Mouse (Mus musculus) forebrain, embryonic 14.5 days (tissue): ENCODE measurements around the gene Ctbp1. TPM values are rescaled to one million over a fixed set of nuclear protein-coding genes. Genes with fewer than 3 reads are reported as not detected.

Experiments
- ATAC-seq: fragments of 200-750 bp; cut with Nextera tagmentation; 2 replicates; pipeline ENCODE4 v1.8.0; 2017; ENCODE audit warnings: mild to moderate bottlenecking, moderate library complexity
- DNase-seq: peaks from one replicate; pipeline ENCODE4 v3.0.0-alpha.2; 2015; ENCODE audit warnings: low spot score
- H3K27ac ChIP-seq: fragments of 300-500 bp; sonication (generic); 2 replicates; pipeline ENCODE4 v1.5.1; 2014; ENCODE audit warnings: low read depth, mild to moderate bottlenecking, control low read depth, low read length, moderate library complexity
- H3K27me3 ChIP-seq: fragments of 300-500 bp; sonication (generic); replicated peaks from 2 replicates; pipeline ENCODE4 v1.6.1; 2014; ENCODE audit warnings: low read length, control low read depth, mixed read lengths; ENCODE audit not compliant: control insufficient read depth, insufficient read depth
- H3K36me3 ChIP-seq: fragments of 300-500 bp; sonication (generic); 2 replicates; pipeline ENCODE4 v1.6.1; 2014; ENCODE audit warnings: low read length, control low read depth; ENCODE audit not compliant: control insufficient read depth, insufficient read depth
- H3K4me1 ChIP-seq: fragments of 300-500 bp; sonication (generic); 2 replicates; pipeline ENCODE4 v1.6.1; 2014; ENCODE audit warnings: antibody characterized with exemption, low read length, control low read depth; ENCODE audit not compliant: control insufficient read depth, insufficient read depth
- H3K4me2 ChIP-seq: fragments of 300-500 bp; sonication (generic); 2 replicates; pipeline ENCODE4 v1.6.1; 2014; ENCODE audit warnings: mild to moderate bottlenecking, control low read depth, low read length
- H3K4me3 ChIP-seq: fragments of 300-500 bp; sonication (generic); 2 replicates; pipeline ENCODE4 v1.5.1; 2014; ENCODE audit warnings: low read depth, low read length, control low read depth
- H3K9ac ChIP-seq: fragments of 300-500 bp; sonication (generic); 2 replicates; pipeline ENCODE4 v1.6.1; 2014; ENCODE audit warnings: mild to moderate bottlenecking, low read length, control low read depth, moderate library complexity
- H3K9me3 ChIP-seq: fragments of 300-500 bp; sonication (generic); replicated peaks from 2 replicates; pipeline ENCODE4 v1.6.1; 2016; ENCODE audit warnings: low read length, control low read depth, mixed read lengths; ENCODE audit not compliant: control insufficient read depth
- WGBS: fragments of 180-500 bp; shearing (Covaris S2); extraction: QIAGEN DNeasy Blood & Tissue Kit; methylation state at CpG from one replicate; pipeline ENCODE4 v1.1.7; 2014; 5-methylcytosine and 5-hydroxymethylcytosine counted together
- polyA plus RNA-seq: library from polyadenylated mRNA; unstranded; fragments of >200 nt; fragmentation: Nextera tagmentation; extraction: Ambion mirVana; gene quantifications from 2 replicates; pipeline ENCODE4 v1.2.1, GENCODE M21; 2014

The Ctbp1 gene
- polyA plus RNA-seq, 1 experiment from 2014 or later, result 497 TPM

GRCm38 (mm10) chr5:33234391-33235031, 40.3 kb downstream of the Ctbp1 start:
- Histone ChIP-seq H3K27ac (no peak overlapping the region), H3K9ac (no peak overlapping the region), H3K4me1 (no peaks in the 10 kb centered on the region), H3K4me2 (no peak overlapping the region), H3K4me3 (no peak overlapping the region), H3K9me3 (no peaks in the 10 kb centered on the region), H3K27me3 (no peaks in the 10 kb centered on the region), H3K36me3 (no peaks in the 10 kb centered on the region)
- 79% methylated on average over 13 of the region's 13 CpGs for WGBS
- DNase-seq (no peak), ATAC-seq (no peak)

- 79% methylated on average over 5 of the region's 5 CpGs for WGBS
- ATAC-seq, result no peak
Measured at GRCm38 (mm10) chr5:33232791-33233190, 42.0 kb downstream of the Ctbp1 start.

GRCm38 (mm10) chr5:33230285-33230684, 44.5 kb downstream of the Ctbp1 start:
- no peak overlapping the region for H3K9ac ChIP-seq
- H3K4me2 ChIP-seq, result no peak overlapping the region
- WGBS, result 36% methylated on average over 5 of the region's 5 CpGs
- H3K36me3 ChIP-seq, result no peaks in the 10 kb centered on the region
- H3K4me3 ChIP-seq, result no peak overlapping the region
- no peaks in the 10 kb centered on the region for H3K9me3 ChIP-seq
- no peak overlapping the region for H3K27ac ChIP-seq
- no peaks in the 10 kb centered on the region for H3K4me1 ChIP-seq
- no peaks in the 10 kb centered on the region for H3K27me3 ChIP-seq
- ATAC-seq (no peak), DNase-seq (peak; percentile 34)

More at GRCm38 (mm10) chr5:33232791-33233190, 42.0 kb downstream of the Ctbp1 start:
- no peaks in the 10 kb centered on the region for H3K4me1 ChIP-seq
- no peaks in the 10 kb centered on the region for H3K36me3 ChIP-seq
- no peak overlapping the region for H3K4me3 ChIP-seq
- no peak for DNase-seq
- H3K9ac ChIP-seq, result no peak overlapping the region
- no peaks in the 10 kb centered on the region for H3K9me3 ChIP-seq
- no peak overlapping the region for H3K27ac ChIP-seq
- H3K27me3 ChIP-seq, result no peaks in the 10 kb centered on the region
- H3K4me2 ChIP-seq, result no peak overlapping the region

GRCm38 (mm10) chr5:33228428-33228827, 46.4 kb downstream of the Ctbp1 start:
- no peaks in the 10 kb centered on the region for H3K27me3 ChIP-seq
- no peak overlapping the region for H3K9ac ChIP-seq

GRCm38 (mm10) chr5:33225673-33226072, 49.1 kb downstream of the Ctbp1 start:
- H3K9me3 ChIP-seq, result no peaks in the 10 kb centered on the region
- H3K27me3 ChIP-seq, result no peaks in the 10 kb centered on the region
- DNase-seq (no peak), ATAC-seq (no peak)
- no peak overlapping the region for H3K4me3 ChIP-seq
- H3K27ac ChIP-seq, result no peak overlapping the region
- H3K36me3 ChIP-seq, result no peaks in the 10 kb centered on the region
- no peak overlapping the region for H3K9ac ChIP-seq
- no peaks in the 10 kb centered on the region for H3K4me1 ChIP-seq
- H3K4me2 ChIP-seq, result no peak overlapping the region
- 92% methylated on average over 5 of the region's 5 CpGs for WGBS

More at GRCm38 (mm10) chr5:33228428-33228827, 46.4 kb downstream of the Ctbp1 start:
- Histone ChIP-seq H3K27ac (no peak overlapping the region), H3K36me3 (no peaks in the 10 kb centered on the region), H3K9me3 (no peaks in the 10 kb centered on the region), H3K4me2 (no peak overlapping the region), H3K4me3 (no peak overlapping the region), H3K4me1 (no peaks in the 10 kb centered on the region)
- ATAC-seq, result no peak
- 64% methylated on average over 5 of the region's 5 CpGs for WGBS
- no peak for DNase-seq

- Histone ChIP-seq H3K27ac (no peak overlapping the region), H3K4me2 (no peak overlapping the region), H3K4me3 (no peak overlapping the region), H3K4me1 (no peaks in the 10 kb centered on the region), H3K9ac (no peak overlapping the region), H3K27me3 (no peaks in the 10 kb centered on the region), H3K9me3 (no peaks in the 10 kb centered on the region), H3K36me3 (no peaks in the 10 kb centered on the region)
- WGBS, result 88% methylated on average over 7 of the region's 7 CpGs
- DNase-seq (no peak), ATAC-seq (no peak)
Measured at GRCm38 (mm10) chr5:33224491-33224890, 50.3 kb downstream of the Ctbp1 start.

- Histone ChIP-seq H3K27me3 (no peaks in the 10 kb centered on the region), H3K9me3 (no peaks in the 10 kb centered on the region), H3K4me2 (no peak overlapping the region), H3K27ac (no peak overlapping the region), H3K9ac (no peak overlapping the region), H3K4me1 (no peaks in the 10 kb centered on the region), H3K36me3 (no peaks in the 10 kb centered on the region), H3K4me3 (no peak overlapping the region)
- no peak for ATAC-seq
- WGBS, result 73% methylated on average over 9 of the region's 9 CpGs
- DNase-seq, result no peak
Measured at GRCm38 (mm10) chr5:33222841-33223744, 51.7 kb downstream of the Ctbp1 start.

- DNase-seq (no peak), ATAC-seq (no peak)
- H3K27ac ChIP-seq, result no peak overlapping the region
- H3K36me3 ChIP-seq, result no peaks in the 10 kb centered on the region
- H3K4me2 ChIP-seq, result no peak overlapping the region
- no peaks in the 10 kb centered on the region for H3K9me3 ChIP-seq
- no peak overlapping the region for H3K4me3 ChIP-seq
- no peak overlapping the region for H3K9ac ChIP-seq
- no peaks in the 10 kb centered on the region for H3K4me1 ChIP-seq
- no peaks in the 10 kb centered on the region for H3K27me3 ChIP-seq
- WGBS, result 81% methylated on average over 6 of the region's 6 CpGs
Measured at GRCm38 (mm10) chr5:33222389-33222788, 52.4 kb downstream of the Ctbp1 start.
